12 mouse cellular contexts compared by ENCODE assay signal in the genomic region with DNA sequence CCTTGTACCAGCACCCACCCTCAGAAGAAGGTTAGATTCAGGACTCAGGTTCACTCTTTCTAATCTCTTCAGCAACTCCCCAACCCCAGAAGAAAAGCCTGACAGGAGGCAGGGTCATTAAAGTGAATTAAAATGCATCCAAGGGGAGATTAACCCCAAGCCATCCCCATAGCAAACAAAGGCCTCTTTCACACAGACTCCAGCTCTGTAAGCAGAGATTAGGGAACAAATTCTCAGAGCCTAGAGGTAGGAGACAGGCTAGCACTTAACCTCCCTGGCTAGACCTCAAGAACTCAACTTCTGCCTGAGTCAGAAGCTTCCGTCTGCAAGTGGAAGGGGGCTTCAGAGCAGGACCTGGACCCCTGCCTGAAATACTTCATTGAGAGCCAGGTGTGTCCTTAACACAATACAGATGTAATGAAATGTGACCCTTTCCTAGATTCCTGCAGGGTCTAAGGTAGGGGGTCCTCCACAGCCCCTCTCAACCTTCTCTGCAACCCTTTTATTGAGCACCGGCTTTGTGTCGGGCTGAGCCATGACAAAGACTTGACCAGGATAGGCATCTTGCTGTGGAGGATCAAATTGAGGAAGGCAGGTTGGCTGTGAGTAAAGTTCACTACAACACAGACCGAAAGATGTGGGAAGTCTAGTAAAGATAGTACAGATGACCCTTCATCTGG.
DNase-seq lines count a peak whose midpoint lies in the region; ATAC-seq lines count a peak whose summit lies in the region.
"Had no signal": no experiment of that assay in that cellular context is flagged by ENCODE, and none has a peak within 500 bp of the region (broad histone marks: within the 10 kb centered on the region; RNA-seq: fewer than 3 reads in every experiment).

No protein-coding gene starts in this region.

- no peak overlapping the region for H3K4me2 ChIP-seq in hindbrain, embryonic 11.5 days (replicated peaks; ENCODE audit: low read depth, low read length)
- H3K4me2 ChIP-seq in midbrain, embryonic 12.5 days (replicated peaks) = no peak overlapping the region
- no peak overlapping the region for H3K4me2 ChIP-seq in liver, embryonic 11.5 days

- intact Hi-C loops in left cerebral cortex, postnatal 4 days (cut with DNase I) = no loop called here

- H3K27me3 ChIP-seq in hindbrain, embryonic 11.5 days (ENCODE audit: control insufficient read depth, insufficient read depth, low read length) = no peaks in the 10 kb centered on the region
- H3K27me3 ChIP-seq in midbrain, embryonic 12.5 days = no peaks in the 10 kb centered on the region
- no peaks in the 10 kb centered on the region for H3K27me3 ChIP-seq in liver, embryonic 11.5 days (replicated peaks; ENCODE audit: control insufficient read depth, insufficient read depth, low read length)

- peak; percentile 33; the same call in 1 of the 2 replicates for ATAC-seq in hindbrain, embryonic 11.5 days (ENCODE audit: low FRiP score)
- peak; percentile 79 for ATAC-seq in midbrain, embryonic 12.5 days (ENCODE audit: low FRiP score, low read depth)
- ATAC-seq in liver, embryonic 11.5 days (replicated peaks; ENCODE audit: low FRiP score) = no peak

- no peaks in the 10 kb centered on the region for H3K36me3 ChIP-seq in hindbrain, embryonic 11.5 days (ENCODE audit: control insufficient read depth, insufficient read depth, low read length)
- H3K36me3 ChIP-seq in midbrain, embryonic 12.5 days = no peaks in the 10 kb centered on the region
- no peaks in the 10 kb centered on the region for H3K36me3 ChIP-seq in liver, embryonic 11.5 days (ENCODE audit: control insufficient read depth, insufficient read depth, low read length)
- H3K36me3 ChIP-seq: G1E had no signal

- 52% methylated on average over 4 of the region's 4 CpGs for WGBS in hindbrain, embryonic 11.5 days
- WGBS in midbrain, embryonic 12.5 days = 32% methylated on average over 4 of the region's 4 CpGs
- WGBS in liver, embryonic 11.5 days = 78% methylated on average over 4 of the region's 4 CpGs

- no peak overlapping the region for H3K4me3 ChIP-seq in hindbrain, embryonic 11.5 days (ENCODE audit: low read depth, low read length)
- no peak overlapping the region for H3K4me3 ChIP-seq in midbrain, embryonic 12.5 days
- H3K4me3 ChIP-seq in liver, embryonic 11.5 days (ENCODE audit: low read depth, low read length) = no peak overlapping the region

- 0 out of 2 replicates have a peak overlapping the region, but pooled peaks have one; percentile 24 for H3K27ac ChIP-seq in hindbrain, embryonic 11.5 days (ENCODE audit: low read depth, low read length)
- peak overlapping the region; percentile 77 for H3K27ac ChIP-seq in midbrain, embryonic 12.5 days (replicated peaks)
- H3K27ac ChIP-seq in liver, embryonic 11.5 days (ENCODE audit: low read depth, low read length) = no peak overlapping the region

- DNase-seq in embryo, embryonic 10 days (ENCODE audit: low spot score) = peak; percentile 27
- DNase-seq in embryo, embryonic 9.5 days (ENCODE audit: extremely low spot score) = peak; percentile 24
- DNase-seq in hindbrain, embryonic 11.5 days (ENCODE audit: low spot score) = no peak
- DNase-seq in left cerebral cortex, postnatal 4 days = no peak
- DNase-seq in adrenal gland, postnatal 25 days = no peak
- no peak for DNase-seq in liver, embryonic 11.5 days (ENCODE audit: low spot score)
- no peak for DNase-seq in right cerebral cortex, postnatal 4 days
- DNase-seq: cerebellum, adult 11 months; heart, adult 18-20 months; kidney, adult 8-10 months had no signal

- H3K9ac ChIP-seq in hindbrain, embryonic 11.5 days (ENCODE audit: low read depth, low read length) = no peak overlapping the region
- no peak overlapping the region for H3K9ac ChIP-seq in midbrain, embryonic 12.5 days (replicated peaks)
- H3K9ac ChIP-seq in liver, embryonic 11.5 days (ENCODE audit: low read depth, low read length) = no peak overlapping the region

- H3K4me1 ChIP-seq in hindbrain, embryonic 11.5 days (replicated peaks; ENCODE audit: control insufficient read depth, insufficient read depth, low read length) = 0 out of 2 replicates have a peak, but pooled peaks cover 2% of the 10 kb centered on the region
- H3K4me1 ChIP-seq in midbrain, embryonic 12.5 days = peaks cover 17% of the 10 kb centered on the region
- H3K4me1 ChIP-seq in liver, embryonic 11.5 days (replicated peaks; ENCODE audit: control insufficient read depth, insufficient read depth, low read length) = no peaks in the 10 kb centered on the region

- no peaks in the 10 kb centered on the region for H3K9me3 ChIP-seq in hindbrain, embryonic 11.5 days (ENCODE audit: control insufficient read depth, low read length)
- no peaks in the 10 kb centered on the region for H3K9me3 ChIP-seq in midbrain, embryonic 12.5 days
- H3K9me3 ChIP-seq in liver, embryonic 11.5 days (ENCODE audit: control insufficient read depth, low read length) = no peaks in the 10 kb centered on the region
- H3K9me3 ChIP-seq: G1E had no signal

Comparison
In these comparisons a context has a peak if more than half of its experiments do, and no peak if none do; other contexts are left out.
1. DNase-seq: peak in embryo, embryonic 10 days (single experiment) and embryo, embryonic 9.5 days (single experiment); none in hindbrain, embryonic 11.5 days (single experiment), left cerebral cortex, postnatal 4 days (single experiment), adrenal gland, postnatal 25 days (single experiment), liver, embryonic 11.5 days (single experiment) and right cerebral cortex, postnatal 4 days (single experiment).